ENCODE assay signal across 11 mouse cellular contexts in genomic region chr15:7814371-7814680, GRCm38 (mm10). TPM values are rescaled to one million over a fixed set of nuclear protein-coding genes. Genes with fewer than 3 reads are reported as not detected.
DNase-seq lines count a peak whose midpoint lies in the region; ATAC-seq and TF ChIP-seq lines count a peak whose summit lies in the region.
"Had no signal": no experiment of that assay in that cellular context is flagged by ENCODE, and none has a peak within 500 bp of the region (broad histone marks: within the 10 kb centered on the region; RNA-seq: fewer than 3 reads in every experiment).

No protein-coding gene starts in this region.

- H3K9ac ChIP-seq in hindbrain, postnatal 0 days (replicated peaks; ENCODE audit: low read length) = no peak overlapping the region
- no peak overlapping the region for H3K9ac ChIP-seq in embryonic facial prominence, embryonic 13.5 days
- no peak overlapping the region for H3K9ac ChIP-seq in limb, embryonic 14.5 days (ENCODE audit: low read depth, low read length, severe bottlenecking)
- no peak overlapping the region for H3K9ac ChIP-seq in neural tube, embryonic 14.5 days (replicated peaks; ENCODE audit: low read depth, low read length)

- H3K36me3 ChIP-seq in hindbrain, embryonic 10.5 days = no peaks in the 10 kb centered on the region
- no peaks in the 10 kb centered on the region for H3K36me3 ChIP-seq in hindbrain, postnatal 0 days (ENCODE audit: insufficient read depth, low read length)
- H3K36me3 ChIP-seq in embryonic facial prominence, embryonic 13.5 days = no peaks in the 10 kb centered on the region
- H3K36me3 ChIP-seq in limb, embryonic 14.5 days (ENCODE audit: control insufficient read depth, insufficient read depth, low read length) = no peaks in the 10 kb centered on the region
- no peaks in the 10 kb centered on the region for H3K36me3 ChIP-seq in neural tube, embryonic 14.5 days (ENCODE audit: control insufficient read depth, insufficient read depth, low read length)

- H3K4me2 ChIP-seq in hindbrain, postnatal 0 days (ENCODE audit: low read depth, low read length) = no peak overlapping the region
- peak overlapping the region; percentile 90; the same call in 1 of the 2 replicates for H3K4me2 ChIP-seq in embryonic facial prominence, embryonic 13.5 days
- peak overlapping the region; percentile 99 for H3K4me2 ChIP-seq in limb, embryonic 14.5 days (replicated peaks; ENCODE audit: low read depth, low read length, severe bottlenecking)
- H3K4me2 ChIP-seq in neural tube, embryonic 14.5 days (ENCODE audit: low read depth, low read length) = peak overlapping the region; percentile 96

- WGBS in hindbrain, embryonic 10.5 days = 4% methylated on average over 7 of the region's 7 CpGs
- WGBS in hindbrain, postnatal 0 days = 23% methylated on average over 7 of the region's 7 CpGs
- 7% methylated on average over 7 of the region's 7 CpGs for WGBS in embryonic facial prominence, embryonic 13.5 days
- WGBS in limb, embryonic 14.5 days = 8% methylated on average over 7 of the region's 7 CpGs
- 4% methylated on average over 7 of the region's 7 CpGs for WGBS in neural tube, embryonic 14.5 days

- DNase-seq in hindbrain, embryonic 10.5 days (ENCODE audit: low spot score) = peak; percentile 27
- no peak for DNase-seq in hindbrain, postnatal 0 days (ENCODE audit: low spot score)
- DNase-seq in limb, embryonic 14.5 days (ENCODE audit: low spot score) = no peak
- DNase-seq in ovary, postnatal 36 days (ENCODE audit: low spot score) = no peak
- no peak for DNase-seq in left cerebral cortex, postnatal 10 days (ENCODE audit: extremely low spot score in 1 of 2, low spot score in 2 of 2)
- DNase-seq: kidney, postnatal 10 days had no signal

- H3K9me3 ChIP-seq in hindbrain, embryonic 10.5 days = no peaks in the 10 kb centered on the region
- no peaks in the 10 kb centered on the region for H3K9me3 ChIP-seq in hindbrain, postnatal 0 days (ENCODE audit: low read length)
- H3K9me3 ChIP-seq in embryonic facial prominence, embryonic 13.5 days = no peaks in the 10 kb centered on the region
- no peaks in the 10 kb centered on the region for H3K9me3 ChIP-seq in limb, embryonic 14.5 days (ENCODE audit: control insufficient read depth, low read length)
- no peaks in the 10 kb centered on the region for H3K9me3 ChIP-seq in neural tube, embryonic 14.5 days (ENCODE audit: control insufficient read depth, low read length)

- no peak for TF ChIP-seq CTCF in hindbrain, postnatal 0 days (IDR thresholded peaks at IDR 0.05; ENCODE audit: low read depth)

- ATAC-seq in hindbrain, postnatal 0 days = no peak
- no peak for ATAC-seq in embryonic facial prominence, embryonic 13.5 days (ENCODE audit: insufficient number of reproducible peaks, insufficient read depth, low FRiP score, low TSS enrichment, low read depth)
- no peak for ATAC-seq in limb, embryonic 14.5 days (ENCODE audit: low FRiP score, low read depth)
- ATAC-seq in neural tube, embryonic 14.5 days (ENCODE audit: low read depth) = no peak
- no peak for ATAC-seq in CD4-positive, CD25-positive, alpha-beta regulatory T cell, adult 4 months

- peaks cover 59% of the 10 kb centered on the region for H3K4me1 ChIP-seq in hindbrain, embryonic 10.5 days (replicated peaks)
- H3K4me1 ChIP-seq in hindbrain, postnatal 0 days (ENCODE audit: insufficient read depth, low read length) = peaks cover 9% of the 10 kb centered on the region; the same call in 1 of the 2 replicates
- H3K4me1 ChIP-seq in embryonic facial prominence, embryonic 13.5 days = peaks cover 60% of the 10 kb centered on the region
- peaks cover 25% of the 10 kb centered on the region for H3K4me1 ChIP-seq in limb, embryonic 14.5 days (ENCODE audit: control insufficient read depth, insufficient read depth, low read length)
- peaks cover 25% of the 10 kb centered on the region for H3K4me1 ChIP-seq in neural tube, embryonic 14.5 days (ENCODE audit: control insufficient read depth, insufficient read depth, low read length)

- H3K27ac ChIP-seq in hindbrain, embryonic 10.5 days = no peak overlapping the region
- no peak overlapping the region for H3K27ac ChIP-seq in hindbrain, postnatal 0 days
- H3K27ac ChIP-seq in embryonic facial prominence, embryonic 13.5 days = no peak overlapping the region
- no peak overlapping the region for H3K27ac ChIP-seq in limb, embryonic 14.5 days (replicated peaks; ENCODE audit: low read depth, low read length)
- no peak overlapping the region for H3K27ac ChIP-seq in neural tube, embryonic 14.5 days (ENCODE audit: low read depth, low read length)

- H3K27me3 ChIP-seq in hindbrain, embryonic 10.5 days (ENCODE audit: insufficient read depth, poor library complexity, severe bottlenecking) = peaks cover 100% of the 10 kb centered on the region
- peaks cover 64% of the 10 kb centered on the region for H3K27me3 ChIP-seq in hindbrain, postnatal 0 days (ENCODE audit: insufficient read depth, low read length)
- H3K27me3 ChIP-seq in embryonic facial prominence, embryonic 13.5 days = peaks cover 97% of the 10 kb centered on the region
- peaks cover 98% of the 10 kb centered on the region for H3K27me3 ChIP-seq in limb, embryonic 14.5 days (ENCODE audit: control insufficient read depth, insufficient read depth, low read length)
- H3K27me3 ChIP-seq in neural tube, embryonic 14.5 days (ENCODE audit: control insufficient read depth, insufficient read depth, low read length) = peaks cover 83% of the 10 kb centered on the region

- peak overlapping the region; percentile 62; the same call in 1 of the 2 replicates for H3K4me3 ChIP-seq in hindbrain, embryonic 10.5 days
- no peak overlapping the region for H3K4me3 ChIP-seq in hindbrain, postnatal 0 days (ENCODE audit: low read length)
- no peak overlapping the region; the same call in 1 of the 2 replicates for H3K4me3 ChIP-seq in embryonic facial prominence, embryonic 13.5 days
- H3K4me3 ChIP-seq in limb, embryonic 14.5 days (replicated peaks; ENCODE audit: low read length) = peak overlapping the region; percentile 59
- H3K4me3 ChIP-seq in neural tube, embryonic 14.5 days (ENCODE audit: low read depth, low read length) = no peak overlapping the region

- TF ChIP-seq POLR2A in limb, embryonic 14.5 days (IDR thresholded peaks at IDR 0.05; ENCODE audit: borderline replicate concordance, extremely low read depth, insufficient read depth, insufficient read length) = no peak

- intact Hi-C loops in left cerebral cortex, postnatal 10 days (cut with DNase I) = no loop called here

RNA-seq across cellular contexts. Expression of gene Gdnf, which starts 3.7 kb away (rescaled TPM):
- 0.66 and 0.78 TPM in 2 replicates for polyA plus RNA-seq in hindbrain, embryonic 10.5 days (2016; fragmentation: Nextera tagmentation; extraction: Ambion mirVana)
- 0.36 and 0.47 TPM in 2 replicates for total RNA-seq in hindbrain, postnatal 0 days (2014; rRNA removed)
- 0.13 and 0.18 TPM in 2 replicates for polyA plus RNA-seq in hindbrain, postnatal 0 days (2015; fragmentation: Nextera tagmentation; extraction: Ambion mirVana)
- 0.84 and 1.2 TPM in 2 replicates for polyA plus RNA-seq in embryonic facial prominence, embryonic 13.5 days (2015; fragmentation: Nextera tagmentation; extraction: Ambion mirVana)
- polyA plus RNA-seq in limb, embryonic 14.5 days (2012; rRNA removed) = 2.8 and 3.2 TPM in 2 replicates
- polyA plus RNA-seq in limb, embryonic 14.5 days (2014; fragmentation: Nextera tagmentation; extraction: Ambion mirVana) = 1.1 and 1.4 TPM in 2 replicates
- 0.12 and 0.16 TPM in 2 replicates for polyA plus RNA-seq in neural tube, embryonic 14.5 days (2014; fragmentation: Nextera tagmentation; extraction: Ambion mirVana)
- polyA plus RNA-seq in CD4-positive, CD25-positive, alpha-beta regulatory T cell, adult 4 months (2017; shearing (Covaris generic)) = not detected
- total RNA-seq in left cerebral cortex, postnatal 10 days (2021) = under 1 TPM; 0.32 to 0.49 TPM
- total RNA-seq: liver, adult 2 months; megakaryocyte progenitor cell, adult 5-6 weeks had no signal
- polyA plus RNA-seq: liver, adult 2 months had no signal

Comparison
In these comparisons a context has a peak if more than half of its experiments do, and no peak if none do; other contexts are left out.
1. H3K4me3 ChIP-seq: peak in hindbrain, embryonic 10.5 days (single experiment) and limb, embryonic 14.5 days (single experiment); none in hindbrain, postnatal 0 days (single experiment), embryonic facial prominence, embryonic 13.5 days (single experiment) and neural tube, embryonic 14.5 days (single experiment).